Mouse (Mus musculus) embryo, embryonic 10.5 days (tissue): Measurements from ENCODE around the gene Mettl26.

ENCODE experiments used
- DNase-seq: peaks from one replicate; pipeline ENCODE4 v3.0.0-alpha.2; 2015; ENCODE audit warnings: low spot score

Gene Mettl26

GRCm38 (mm10) chr17:25837076-25837410 is 37.8 kb upstream of the Mettl26 start, which contains the start of gene Rhbdl1:
TSS of gene Rhbdl1 (minus strand) at chr17:25837295.
- DNase-seq = peak; percentile 68

- DNase-seq = no peak
Observed at GRCm38 (mm10) chr17:25837533-25837932, 37.3 kb upstream of the Mettl26 start.

DNA sequence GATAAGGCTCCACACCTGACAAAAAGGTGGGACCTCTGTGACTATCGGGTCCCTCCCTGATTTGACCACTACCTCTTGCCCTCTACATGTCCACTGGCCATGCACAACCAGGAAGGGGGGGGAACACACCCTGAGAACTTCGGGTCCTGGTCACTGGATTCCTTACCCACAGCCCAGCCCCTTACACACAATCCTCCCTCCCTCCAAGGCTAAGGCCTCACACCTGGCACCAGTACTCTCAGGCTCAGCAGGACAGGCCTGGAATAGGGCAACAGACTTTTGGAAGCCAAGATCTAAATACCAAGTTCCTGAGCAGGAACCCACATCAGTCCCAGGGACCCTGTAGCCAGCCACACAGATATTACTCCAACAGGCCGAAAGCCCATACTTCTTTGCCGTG is 36.0 kb upstream of the Mettl26 start:
- DNase-seq = no peak

DNA sequence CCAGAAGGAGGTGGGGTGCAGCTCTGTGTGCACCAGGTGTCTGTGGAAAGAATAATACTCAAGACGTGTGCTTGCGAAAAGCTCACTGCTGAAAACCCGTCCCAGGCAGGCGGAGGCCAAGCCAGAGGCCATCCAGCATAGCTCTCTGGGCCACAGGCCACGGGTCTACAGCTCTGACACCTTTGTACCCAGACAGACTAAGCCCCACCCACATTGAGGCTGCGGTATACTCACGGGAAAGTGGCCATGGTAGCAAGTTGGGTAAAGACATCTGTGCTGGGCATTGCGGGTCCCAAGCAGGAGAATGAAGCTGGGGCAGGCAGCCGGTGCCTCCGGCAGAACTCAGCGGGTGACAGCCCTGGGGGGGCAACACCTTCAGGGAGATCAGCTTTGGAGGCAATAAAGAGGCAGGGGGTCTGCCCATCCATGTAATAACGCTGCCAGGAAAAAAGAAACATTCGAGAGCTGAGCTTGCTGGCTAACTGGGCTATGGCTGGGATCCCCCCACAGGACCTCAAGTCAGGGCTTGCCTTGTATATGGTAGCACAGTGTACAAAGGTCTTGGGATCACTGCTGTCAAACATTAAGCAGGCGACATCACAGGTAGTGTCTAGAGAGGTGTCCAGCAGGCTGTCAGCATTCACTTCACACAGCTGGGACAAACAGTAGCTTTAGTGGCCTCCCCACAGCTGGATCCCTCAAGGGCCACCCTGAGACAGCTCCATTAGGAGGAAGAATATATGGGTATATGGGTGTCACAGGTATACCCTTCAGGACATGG is 35.2 kb upstream of the Mettl26 start:
- no peak for DNase-seq

- DNase-seq = no peak
Observed at GRCm38 (mm10) chr17:25840519-25840918, 34.4 kb upstream of the Mettl26 start.

DNA sequence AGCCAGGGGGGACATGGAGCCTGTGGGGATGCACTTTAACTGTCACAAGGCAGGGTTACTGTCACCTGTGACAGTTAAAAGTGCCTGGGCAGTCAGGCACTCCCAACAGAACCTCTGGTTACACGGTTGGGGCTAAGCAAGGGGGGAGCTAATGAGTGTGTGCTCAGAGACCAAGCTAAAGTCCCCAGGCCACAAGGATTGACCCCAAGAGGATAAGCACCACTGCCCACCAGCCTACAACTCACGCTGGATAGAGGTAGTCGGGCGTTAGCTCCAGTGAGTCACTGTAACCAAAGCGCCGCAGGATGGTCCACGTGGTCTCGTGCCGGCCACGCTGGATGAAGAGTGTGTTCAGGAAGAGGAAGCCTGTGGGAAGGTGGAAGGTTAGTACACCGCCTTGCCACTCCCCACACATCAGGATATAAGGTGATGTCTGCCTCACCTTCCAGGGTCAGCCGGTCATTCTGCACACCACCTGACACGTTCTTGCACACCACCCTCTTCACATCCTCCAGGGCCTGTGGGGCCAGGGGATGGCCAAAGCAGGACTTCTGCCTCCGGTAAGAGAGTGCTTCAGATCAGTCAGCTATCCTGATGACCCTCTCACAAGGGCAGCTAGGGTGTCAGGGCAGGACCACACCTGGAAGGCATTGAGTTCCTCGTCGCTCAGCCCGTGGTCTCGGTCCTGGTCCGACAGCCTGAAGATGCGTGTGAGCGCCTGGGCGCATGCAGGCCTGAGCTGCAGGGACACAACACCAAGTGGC is 33.6 kb upstream of the Mettl26 start, which contains the start of gene Gm20683:
Gene Gm20683, minus strand, starts transcription at position 647 of the 764 bp plus-strand sequence.
- no peak for DNase-seq

GRCm38 (mm10) chr17:25842509-25842908 is 32.4 kb upstream of the Mettl26 start:
- DNase-seq = no peak

GRCm38 (mm10) chr17:25843122-25843521 is 31.8 kb upstream of the Mettl26 start:
- no peak for DNase-seq

DNA sequence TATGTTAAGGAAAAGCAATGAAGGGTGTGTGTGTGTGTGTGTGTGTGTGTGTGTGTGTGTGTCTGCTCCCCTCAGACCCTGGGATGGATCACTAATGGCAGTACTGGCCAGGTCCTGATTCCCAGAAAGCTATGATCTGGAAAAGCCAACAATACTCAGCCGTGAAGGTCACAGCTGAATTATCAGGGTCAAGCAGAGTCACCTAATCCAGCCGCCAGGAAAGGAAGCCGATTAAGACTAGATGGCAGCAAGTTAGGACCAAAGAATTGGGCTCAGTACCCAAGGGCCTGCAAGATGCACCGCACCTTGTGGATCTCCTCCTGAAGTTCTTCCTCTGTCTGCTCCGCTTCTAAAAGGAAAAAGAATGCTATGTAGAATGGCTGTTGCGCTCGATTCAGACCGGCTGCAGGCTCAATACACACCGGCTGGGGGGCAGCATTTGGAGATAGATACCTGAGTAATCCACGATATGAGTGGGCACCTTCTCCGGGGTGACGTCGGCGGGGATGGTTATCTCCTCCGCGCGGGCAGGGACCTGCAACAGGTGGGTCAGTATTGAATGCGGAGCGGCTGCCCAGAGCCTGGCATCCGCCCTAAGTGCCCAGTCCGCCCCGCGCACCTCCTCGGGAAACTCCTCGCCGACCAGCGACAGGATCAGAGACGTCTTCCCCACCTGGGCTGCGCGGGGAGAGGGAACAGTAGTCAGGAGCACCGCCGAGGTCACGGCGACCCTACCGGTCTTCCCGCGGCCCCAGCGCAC is 31.1 kb upstream of the Mettl26 start:
- peak; percentile 14 for DNase-seq

- peak; percentile 97 for DNase-seq
Observed at GRCm38 (mm10) chr17:25844396-25844901, 30.4 kb upstream of the Mettl26 start, which contains the start of gene Rhot2. TSS of gene Rhot2 (minus strand) at chr17:25844851.

- DNase-seq = no peak
Observed at GRCm38 (mm10) chr17:25860229-25860628, 14.6 kb upstream of the Mettl26 start.

GRCm38 (mm10) chr17:25860832-25861703 is 13.8 kb upstream of the Mettl26 start, which contains the start of gene Wdr90:
TSS of gene Wdr90 (minus strand) at chr17:25861501.
- DNase-seq = peak; percentile 95

DNA sequence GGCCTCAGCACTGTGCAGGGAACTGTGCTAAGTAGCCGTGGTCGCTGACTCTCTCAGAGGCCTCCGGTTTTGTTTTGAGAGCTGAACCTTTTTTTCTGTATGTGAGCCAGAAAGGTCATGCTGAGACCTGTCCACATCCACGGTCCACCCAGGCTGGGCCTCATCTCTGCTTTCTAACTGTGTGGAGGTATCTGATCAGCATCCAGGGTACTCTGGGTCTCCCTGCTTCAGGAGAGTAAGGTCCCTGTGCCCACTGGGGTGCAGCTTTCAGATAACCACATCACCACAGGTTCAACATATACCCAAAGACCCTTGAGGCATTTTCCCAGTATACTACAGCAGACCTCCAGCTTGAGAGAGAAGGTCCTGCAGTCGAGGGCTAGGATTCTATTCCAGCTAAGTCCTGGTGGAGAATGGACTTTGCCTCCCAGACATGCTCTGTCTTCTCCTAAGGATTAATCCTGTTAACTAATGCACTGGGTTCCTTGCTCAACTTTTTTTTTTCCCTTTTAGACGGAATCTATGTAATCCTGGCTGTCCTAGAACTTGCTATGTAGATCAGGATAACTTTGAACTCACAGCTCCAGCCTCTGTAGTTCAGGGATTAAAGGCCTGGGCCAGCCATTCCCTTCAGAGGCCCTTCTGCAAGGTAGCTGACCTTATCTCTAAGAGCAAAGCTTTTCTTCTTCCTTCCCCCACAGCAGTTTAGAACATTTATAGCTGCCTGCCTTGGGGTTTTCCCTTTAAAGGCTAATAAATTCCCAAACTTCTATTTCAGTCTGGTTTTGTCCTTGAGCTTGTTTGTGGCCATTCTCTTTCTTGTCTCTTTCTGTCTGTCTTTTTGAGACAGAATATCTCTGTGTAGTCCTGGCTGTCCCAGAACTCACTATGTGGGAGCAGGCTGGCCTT is 12.9 kb upstream of the Mettl26 start:
- DNase-seq = no peak

GRCm38 (mm10) chr17:25863681-25864080 is 11.2 kb upstream of the Mettl26 start:
- DNase-seq = no peak

DNA sequence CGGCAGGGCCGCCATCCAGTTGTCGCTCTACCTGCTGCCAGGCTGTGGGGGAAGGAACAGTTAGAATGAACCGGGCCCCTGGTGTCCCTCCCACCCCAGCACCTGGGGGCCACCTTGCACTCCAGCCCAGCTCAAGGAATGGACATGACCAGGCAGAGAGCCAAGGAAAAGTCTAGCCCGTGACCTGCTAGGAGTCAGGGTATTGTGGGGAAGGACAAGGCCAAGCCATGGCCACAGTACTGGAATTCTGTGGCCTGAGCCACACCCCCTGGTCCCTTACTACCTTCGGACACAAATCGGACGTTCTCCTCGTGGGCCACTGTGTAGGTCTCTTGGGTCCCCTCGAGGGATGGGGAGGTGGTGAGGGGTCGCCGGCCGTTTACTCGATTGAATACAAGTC is 10.6 kb upstream of the Mettl26 start:
- DNase-seq = no peak

GRCm38 (mm10) chr17:25865288-25865687 is 9.6 kb upstream of the Mettl26 start:
- DNase-seq = no peak

- DNase-seq = no peak
Observed at GRCm38 (mm10) chr17:25866172-25866571, 8.7 kb upstream of the Mettl26 start.

DNA sequence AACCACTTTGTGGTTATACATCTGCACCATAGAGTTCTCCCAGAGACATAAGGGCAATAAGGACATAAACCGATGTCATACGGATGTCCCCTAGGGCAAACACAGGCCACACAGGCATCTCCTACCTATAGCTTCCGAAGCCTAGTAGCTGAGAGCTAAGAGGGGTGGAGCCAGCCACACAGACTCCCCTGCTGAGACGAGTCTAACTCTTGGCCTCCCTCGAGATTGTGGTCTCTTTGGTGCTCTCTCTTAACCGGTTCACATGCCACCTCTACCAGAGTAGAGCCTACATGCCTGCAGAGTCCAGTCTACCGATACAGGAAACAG is 7.4 kb upstream of the Mettl26 start:
- peak; percentile 35 for DNase-seq

DNA sequence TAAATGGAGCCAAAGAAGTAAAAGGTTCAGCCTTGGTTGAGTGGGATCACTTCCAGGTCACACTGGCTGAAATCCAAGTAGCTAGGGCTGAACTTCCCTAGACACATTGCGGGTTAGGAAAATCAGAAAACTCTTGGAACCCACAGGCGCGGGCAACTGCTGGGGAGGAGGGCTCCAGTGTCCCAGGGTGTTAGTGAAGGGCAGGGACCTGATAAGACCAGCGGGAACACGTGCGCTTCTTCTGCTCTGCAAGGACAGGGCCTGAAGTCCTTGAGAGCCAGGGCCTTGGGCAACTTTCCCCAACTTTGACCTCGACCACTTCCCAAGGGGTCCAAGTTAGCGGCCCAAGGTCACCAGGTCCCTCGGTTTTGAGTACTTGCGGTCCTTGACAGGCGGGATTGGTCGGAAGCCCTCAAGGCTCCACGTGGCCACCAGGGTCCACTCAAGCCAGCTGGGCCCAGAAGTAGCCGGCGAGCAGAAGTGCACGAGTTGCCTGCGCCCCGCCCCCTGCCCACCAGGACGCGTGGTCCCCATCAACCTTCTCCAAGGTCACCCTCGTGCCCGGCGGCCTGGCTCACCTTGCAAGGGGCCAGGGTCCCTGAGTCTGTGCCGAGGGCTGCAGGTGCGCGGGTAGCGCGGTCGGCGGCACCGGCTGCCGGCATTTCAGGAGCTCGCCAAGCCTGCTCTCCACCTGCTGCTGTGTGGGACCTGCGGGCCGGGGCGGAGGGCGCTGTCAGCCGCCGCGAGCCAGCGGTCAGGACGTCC is 6.9 kb upstream of the Mettl26 start:
- DNase-seq = peak; percentile 65
